Comparison of ENCODE assay signal across 8 mouse cellular contexts in the genomic region with DNA sequence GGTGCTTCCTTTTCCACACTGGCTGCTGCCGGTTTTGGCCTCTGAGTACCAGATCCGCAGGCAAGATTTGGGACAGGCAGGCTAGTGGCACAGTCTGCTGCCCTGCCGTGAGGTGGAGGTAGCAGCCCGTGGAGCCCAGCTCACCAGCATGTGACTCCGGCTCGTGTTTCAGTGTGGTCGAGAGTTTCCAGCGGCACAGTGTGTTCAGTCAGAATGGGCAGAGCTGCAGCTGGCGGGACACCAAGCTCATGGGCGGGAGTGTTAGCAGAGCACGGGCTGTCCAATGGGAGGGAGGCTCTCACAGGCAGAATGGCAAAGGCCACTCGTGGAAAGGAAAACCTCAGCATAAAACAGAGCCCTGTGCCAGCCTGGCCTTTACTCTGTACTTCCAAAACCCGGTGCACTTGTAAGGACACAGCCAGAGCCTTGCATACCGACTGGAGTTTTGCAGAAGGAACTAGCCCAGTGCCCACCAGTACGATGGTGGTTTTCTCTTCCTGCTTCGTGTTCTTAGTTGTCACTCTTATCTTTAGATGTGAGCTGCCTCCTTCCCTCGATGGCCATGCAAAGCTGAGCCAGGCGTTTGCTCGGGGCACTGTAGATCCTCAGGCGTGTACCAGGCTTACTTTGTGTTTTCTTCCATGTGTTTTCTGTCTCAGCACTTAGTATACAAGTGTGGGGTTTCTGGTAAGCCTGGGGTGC. TPM values are rescaled to one million over a fixed set of nuclear protein-coding genes. Genes with fewer than 3 reads are reported as not detected.
DNase-seq lines count a peak whose midpoint lies in the region; ATAC-seq lines count a peak whose summit lies in the region.

No protein-coding gene starts in this region.

- H3K9me3 ChIP-seq in embryonic facial prominence, embryonic 10.5 days, result no peaks in the 10 kb centered on the region
- no peaks in the 10 kb centered on the region for H3K9me3 ChIP-seq in heart, embryonic 10.5 days
- no peaks in the 10 kb centered on the region for H3K9me3 ChIP-seq in liver, embryonic 16.5 days (replicated peaks; ENCODE audit: control insufficient read depth, low read length)

- no peak overlapping the region for H3K4me3 ChIP-seq in embryonic facial prominence, embryonic 10.5 days
- no peak overlapping the region for H3K4me3 ChIP-seq in heart, embryonic 10.5 days
- peak overlapping the region; percentile 21; the same call in 1 of the 2 replicates for H3K4me3 ChIP-seq in liver, embryonic 16.5 days (ENCODE audit: low read depth, low read length)

- DNase-seq in 3134 (ENCODE audit: extremely low read depth, insufficient read length, low spot score), result peak; percentile 83
- peak; percentile 58 for DNase-seq in T-cell, adult 2 months (ENCODE audit: low spot score)
- DNase-seq in embryonic facial prominence, embryonic 10.5 days (ENCODE audit: low spot score), result peak; percentile 25
- DNase-seq in heart, embryonic 10.5 days (ENCODE audit: low spot score), result no peak
- DNase-seq in kidney, postnatal 4 days, result peak; percentile 79 to 88
- peak; percentile 82 to 90 for DNase-seq in right cerebral cortex, adult 2 months (ENCODE audit: low spot score in 2 of 2)
- peak; percentile 49 to 90 for DNase-seq in urinary bladder, adult 18-20 months (ENCODE audit: low spot score in 2 of 2)

- H3K4me2 ChIP-seq in liver, embryonic 16.5 days (ENCODE audit: low read depth, low read length), result peak overlapping the region; percentile 33

- peaks cover 91% of the 10 kb centered on the region for H3K36me3 ChIP-seq in embryonic facial prominence, embryonic 10.5 days (replicated peaks)
- peaks cover 66% of the 10 kb centered on the region for H3K36me3 ChIP-seq in heart, embryonic 10.5 days
- H3K36me3 ChIP-seq in liver, embryonic 16.5 days (ENCODE audit: control insufficient read depth, insufficient read depth), result peaks cover 5% of the 10 kb centered on the region

- WGBS in embryonic facial prominence, embryonic 10.5 days, result 77% methylated on average over 20 of the region's 20 CpGs
- WGBS in heart, embryonic 10.5 days, result 71% methylated on average over 20 of the region's 20 CpGs
- 17% methylated on average over 20 of the region's 20 CpGs for WGBS in liver, embryonic 16.5 days (ENCODE audit: insufficient replicate concordance)

- peak overlapping the region; percentile 12; the same call in 1 of the 2 replicates for H3K9ac ChIP-seq in liver, embryonic 16.5 days (ENCODE audit: low read depth, low read length)

- no peak overlapping the region for H3K27ac ChIP-seq in embryonic facial prominence, embryonic 10.5 days (replicated peaks)
- peak overlapping the region; percentile 31; the same call in 1 of the 2 replicates for H3K27ac ChIP-seq in heart, embryonic 10.5 days
- peak overlapping the region; percentile 5; the same call in 1 of the 2 replicates for H3K27ac ChIP-seq in liver, embryonic 16.5 days (ENCODE audit: low read length)

- ATAC-seq in liver, embryonic 16.5 days (ENCODE audit: low read depth), result peak; percentile 70

- H3K4me1 ChIP-seq in embryonic facial prominence, embryonic 10.5 days, result peaks cover 4% of the 10 kb centered on the region; the same call in 1 of the 2 replicates
- peaks cover 33% of the 10 kb centered on the region for H3K4me1 ChIP-seq in heart, embryonic 10.5 days
- H3K4me1 ChIP-seq in liver, embryonic 16.5 days (ENCODE audit: control insufficient read depth, low read depth, low read length), result peaks cover 14% of the 10 kb centered on the region

- H3K27me3 ChIP-seq in embryonic facial prominence, embryonic 10.5 days (replicated peaks; ENCODE audit: low read depth, poor library complexity, severe bottlenecking), result no peaks in the 10 kb centered on the region
- H3K27me3 ChIP-seq in heart, embryonic 10.5 days (ENCODE audit: insufficient read depth, poor library complexity, severe bottlenecking), result no peaks in the 10 kb centered on the region
- H3K27me3 ChIP-seq in liver, embryonic 16.5 days (ENCODE audit: control insufficient read depth, insufficient read depth, low read depth, low read length), result no peaks in the 10 kb centered on the region

RNA-seq across cellular contexts. Expression of a gene that starts 31.0 kb away (rescaled TPM):
- polyA plus RNA-seq in embryonic facial prominence, embryonic 10.5 days (2016; fragmentation: Nextera tagmentation; extraction: Ambion mirVana), result 8.0 and 8.9 TPM in 2 replicates
- 9.1 and 9.9 TPM in 2 replicates for polyA plus RNA-seq in heart, embryonic 10.5 days (2016; fragmentation: Nextera tagmentation; extraction: Ambion mirVana)
- polyA plus RNA-seq in liver, embryonic 16.5 days (2015; fragmentation: Nextera tagmentation; extraction: Ambion mirVana), result 3.4 and 4.1 TPM in 2 replicates

RNA-seq across cellular contexts. Expression of a gene that starts 38.9 kb away (rescaled TPM):
- polyA plus RNA-seq in embryonic facial prominence, embryonic 10.5 days (2016; fragmentation: Nextera tagmentation; extraction: Ambion mirVana), result 11.4 and 12.6 TPM in 2 replicates
- 7.0 and 8.8 TPM in 2 replicates for polyA plus RNA-seq in heart, embryonic 10.5 days (2016; fragmentation: Nextera tagmentation; extraction: Ambion mirVana)
- polyA plus RNA-seq in liver, embryonic 16.5 days (2015; fragmentation: Nextera tagmentation; extraction: Ambion mirVana), result 2.5 and 2.6 TPM in 2 replicates

RNA-seq across cellular contexts. Expression of a gene that starts 39.1 kb away (rescaled TPM):
- polyA plus RNA-seq in embryonic facial prominence, embryonic 10.5 days (2016; fragmentation: Nextera tagmentation; extraction: Ambion mirVana), result 194 and 197 TPM in 2 replicates
- 245 and 246 TPM in 2 replicates for polyA plus RNA-seq in heart, embryonic 10.5 days (2016; fragmentation: Nextera tagmentation; extraction: Ambion mirVana)
- polyA plus RNA-seq in liver, embryonic 16.5 days (2015; fragmentation: Nextera tagmentation; extraction: Ambion mirVana), result 95.1 and 104 TPM in 2 replicates

RNA-seq across cellular contexts. Expression of a gene that starts 50.9 kb away (rescaled TPM):
- polyA plus RNA-seq in embryonic facial prominence, embryonic 10.5 days (2016; fragmentation: Nextera tagmentation; extraction: Ambion mirVana), result 4.8 and 5.5 TPM in 2 replicates
- polyA plus RNA-seq in heart, embryonic 10.5 days (2016; fragmentation: Nextera tagmentation; extraction: Ambion mirVana), result 2.4 and 3.1 TPM in 2 replicates
- polyA plus RNA-seq in liver, embryonic 16.5 days (2015; fragmentation: Nextera tagmentation; extraction: Ambion mirVana), result 0.74 and 0.78 TPM in 2 replicates

RNA-seq across cellular contexts. Expression of a gene that starts 56.6 kb away (rescaled TPM):
- polyA plus RNA-seq in embryonic facial prominence, embryonic 10.5 days (2016; fragmentation: Nextera tagmentation; extraction: Ambion mirVana), result 89.8 and 94.6 TPM in 2 replicates
- 70.5 and 83.4 TPM in 2 replicates for polyA plus RNA-seq in heart, embryonic 10.5 days (2016; fragmentation: Nextera tagmentation; extraction: Ambion mirVana)
- polyA plus RNA-seq in liver, embryonic 16.5 days (2015; fragmentation: Nextera tagmentation; extraction: Ambion mirVana), result 46.8 and 52.8 TPM in 2 replicates
